Mouse (Mus musculus) neural tube, embryonic 11.5 days (tissue): ENCODE measurements around the gene Kcnc2. TPM values are rescaled to one million over a fixed set of nuclear protein-coding genes. Genes with fewer than 3 reads are reported as not detected.
A peak's percentile ranks its signal among the peaks of the same experiment; 100 is the strongest.

ENCODE experiments used
- ATAC-seq: fragments of 200-750 bp; cut with Nextera tagmentation; 2 replicates; pipeline ENCODE4 v1.8.0; 2017; ENCODE audit warnings: moderate number of reproducible peaks, mild to moderate bottlenecking, moderate TSS enrichment, moderate library complexity; ENCODE audit not compliant: insufficient read depth, low FRiP score, low TSS enrichment
- DNase-seq: peaks from one replicate; pipeline ENCODE4 v3.0.0-alpha.2; 2015; ENCODE audit warnings: low spot score
- H3K27ac ChIP-seq: fragments of 300-500 bp; sonication (generic); 2 replicates; pipeline ENCODE4 v1.5.1; 2014; ENCODE audit warnings: low read depth, mild to moderate bottlenecking, low read length
- H3K27me3 ChIP-seq: fragments of 300-500 bp; sonication (generic); 2 replicates; pipeline ENCODE4 v1.6.1; 2014; ENCODE audit warnings: mild to moderate bottlenecking, low read length, mixed read lengths; ENCODE audit not compliant: control insufficient read depth, insufficient read depth
- H3K36me3 ChIP-seq: fragments of 300-500 bp; sonication (generic); 2 replicates; pipeline ENCODE4 v1.6.1; 2014; ENCODE audit warnings: mild to moderate bottlenecking, low read length, moderate library complexity, mixed read lengths; ENCODE audit not compliant: control insufficient read depth, insufficient read depth
- H3K4me1 ChIP-seq: fragments of 300-500 bp; sonication (generic); 2 replicates; pipeline ENCODE4 v1.6.1; 2014; ENCODE audit warnings: low read length, mixed read lengths; ENCODE audit not compliant: control insufficient read depth, insufficient read depth
- H3K4me2 ChIP-seq: fragments of 300-500 bp; sonication (generic); 2 replicates; pipeline ENCODE4 v1.6.1; 2014; ENCODE audit warnings: low read depth, mild to moderate bottlenecking, moderate library complexity
- H3K4me3 ChIP-seq: fragments of 300-500 bp; sonication (generic); 2 replicates; pipeline ENCODE4 v1.5.1; 2014; ENCODE audit warnings: low read depth, low read length
- H3K9ac ChIP-seq: fragments of 300-500 bp; sonication (generic); 2 replicates; pipeline ENCODE4 v1.6.1; 2014; ENCODE audit warnings: mild to moderate bottlenecking, low read length
- H3K9me3 ChIP-seq: fragments of 300-500 bp; sonication (generic); 2 replicates; pipeline ENCODE4 v1.6.1; 2016; ENCODE audit warnings: low read length; ENCODE audit not compliant: control insufficient read depth
- WGBS: fragments of 180-500 bp; shearing (Covaris S2); extraction: QIAGEN DNeasy Blood & Tissue Kit; methylation state at CpG from one replicate; pipeline ENCODE4 v1.1.7; 2014; 5-methylcytosine and 5-hydroxymethylcytosine counted together
- polyA plus RNA-seq: library from polyadenylated mRNA; unstranded; fragments of >200 nt; fragmentation: Nextera tagmentation; extraction: Ambion mirVana; gene quantifications from 2 replicates; pipeline ENCODE4 v1.2.1, GENCODE M21; 2014

Kcnc2 gene
- polyA plus RNA-seq, 1 experiment from 2014 or later = 0.52 TPM

- H3K4me3 ChIP-seq = peak overlapping the region; percentile 53
- H3K9me3 ChIP-seq = no peaks in the 10 kb centered on the region
- under 1% methylated on average over 43 of the region's 43 CpGs for WGBS
- H3K36me3 ChIP-seq = no peaks in the 10 kb centered on the region
- H3K4me1 ChIP-seq = 0 out of 2 replicates have a peak, but pooled peaks cover 2% of the 10 kb centered on the region
- ATAC-seq (peak; percentile 66), DNase-seq (peak; percentile 55)
- H3K27me3 ChIP-seq = peaks cover 31% of the 10 kb centered on the region
- peak overlapping the region; percentile 53 for H3K9ac ChIP-seq
- H3K27ac ChIP-seq = no peak overlapping the region
- peak overlapping the region; percentile 94 for H3K4me2 ChIP-seq
Observed at GRCm38 (mm10) chr10:112269939-112270781, 761 bp upstream of the Kcnc2 start.

- Histone ChIP-seq H3K27ac (no peak overlapping the region), H3K4me2 (peak overlapping the region; percentile 94), H3K9ac (peak overlapping the region; percentile 44; the same call in 1 of the 2 replicates), H3K4me1 (0 out of 2 replicates have a peak, but pooled peaks cover 2% of the 10 kb centered on the region), H3K36me3 (no peaks in the 10 kb centered on the region), H3K9me3 (no peaks in the 10 kb centered on the region), H3K27me3 (peaks cover 31% of the 10 kb centered on the region), H3K4me3 (peak overlapping the region; percentile 53)
- DNase-seq (peak; percentile 60), ATAC-seq (peak; percentile 32)
- WGBS = under 1% methylated on average over 36 of the region's 36 CpGs
Observed at GRCm38 (mm10) chr10:112271803-112272165, 863 bp downstream of the Kcnc2 start.

- H3K9me3 ChIP-seq = no peaks in the 10 kb centered on the region
- H3K4me3 ChIP-seq = peak overlapping the region; percentile 53
- H3K4me2 ChIP-seq = peak overlapping the region; percentile 94
- H3K4me1 ChIP-seq = 0 out of 2 replicates have a peak, but pooled peaks cover 2% of the 10 kb centered on the region
- H3K27ac ChIP-seq = no peak overlapping the region
- ATAC-seq (no peak; the same call in 1 of the 2 replicates), DNase-seq (no peak)
- no peaks in the 10 kb centered on the region for H3K36me3 ChIP-seq
- 13% methylated on average over 14 of the region's 14 CpGs for WGBS
- peak overlapping the region; percentile 44; the same call in 1 of the 2 replicates for H3K9ac ChIP-seq
- peaks cover 31% of the 10 kb centered on the region for H3K27me3 ChIP-seq
Observed at GRCm38 (mm10) chr10:112272171-112272570, 1.2 kb downstream of the Kcnc2 start.

GRCm38 (mm10) chr10:112277996-112278395 is 7.1 kb downstream of the Kcnc2 start:
- no peak overlapping the region for H3K4me2 ChIP-seq
- H3K4me3 ChIP-seq = no peak overlapping the region
- ATAC-seq (no peak), DNase-seq (no peak)
- H3K27ac ChIP-seq = no peak overlapping the region
- no peaks in the 10 kb centered on the region for H3K9me3 ChIP-seq
- no peaks in the 10 kb centered on the region for H3K4me1 ChIP-seq
- no peaks in the 10 kb centered on the region for H3K36me3 ChIP-seq
- WGBS = 87% methylated on average over 3 of the region's 3 CpGs
- H3K27me3 ChIP-seq = no peaks in the 10 kb centered on the region
- H3K9ac ChIP-seq = no peak overlapping the region

- WGBS = 23% methylated on average over 11 of the region's 11 CpGs
- no peak overlapping the region for H3K27ac ChIP-seq
- no peaks in the 10 kb centered on the region for H3K9me3 ChIP-seq
- H3K4me1 ChIP-seq = no peaks in the 10 kb centered on the region
- H3K27me3 ChIP-seq = no peaks in the 10 kb centered on the region
- peak; percentile 45 for DNase-seq
- no peaks in the 10 kb centered on the region for H3K36me3 ChIP-seq
- H3K4me3 ChIP-seq = no peak overlapping the region
- H3K9ac ChIP-seq = no peak overlapping the region
- H3K4me2 ChIP-seq = peak overlapping the region; percentile 22; the same call in 1 of the 2 replicates
- ATAC-seq = peak; percentile 46; the same call in 1 of the 2 replicates
Observed at GRCm38 (mm10) chr10:112315136-112315535, 44.2 kb downstream of the Kcnc2 start.

GRCm38 (mm10) chr10:112317783-112318182 is 46.9 kb downstream of the Kcnc2 start:
- Histone ChIP-seq H3K4me3 (no peak overlapping the region), H3K27me3 (no peaks in the 10 kb centered on the region), H3K9me3 (no peaks in the 10 kb centered on the region), H3K27ac (no peak overlapping the region), H3K4me2 (no peak overlapping the region), H3K4me1 (no peaks in the 10 kb centered on the region), H3K36me3 (no peaks in the 10 kb centered on the region), H3K9ac (no peak overlapping the region)
- ATAC-seq = no peak
- DNase-seq = no peak
- 74% methylated on average over 1 of the region's 1 CpGs for WGBS

GRCm38 (mm10) chr10:112357669-112358362 is 86.9 kb downstream of the Kcnc2 start:
- H3K9ac ChIP-seq = no peak overlapping the region
- DNase-seq (no peak), ATAC-seq (peak; percentile 63; the same call in 1 of the 2 replicates)
- no peaks in the 10 kb centered on the region for H3K9me3 ChIP-seq
- H3K4me1 ChIP-seq = no peaks in the 10 kb centered on the region
- no peaks in the 10 kb centered on the region for H3K36me3 ChIP-seq
- 74% methylated on average over 3 of the region's 3 CpGs for WGBS
- H3K4me3 ChIP-seq = no peak overlapping the region
- no peak overlapping the region for H3K4me2 ChIP-seq
- H3K27ac ChIP-seq = no peak overlapping the region
- H3K27me3 ChIP-seq = no peaks in the 10 kb centered on the region

- Histone ChIP-seq H3K9ac (no peak overlapping the region), H3K4me2 (no peak overlapping the region), H3K9me3 (no peaks in the 10 kb centered on the region), H3K27me3 (no peaks in the 10 kb centered on the region), H3K4me3 (no peak overlapping the region), H3K27ac (no peak overlapping the region), H3K36me3 (no peaks in the 10 kb centered on the region), H3K4me1 (no peaks in the 10 kb centered on the region)
- ATAC-seq (0 out of 2 replicates have a peak, but pooled peaks have one; percentile 51), DNase-seq (no peak)
- 65% methylated on average over 8 of the region's 8 CpGs for WGBS
Observed at GRCm38 (mm10) chr10:112358363-112358704, 87.4 kb downstream of the Kcnc2 start.
